Mouse (Mus musculus) brain, embryonic 14.5 days (tissue): ENCODE measurements around the gene Tgfbi.

Experiments used
- CTCF ChIP-seq: fragments of 200-500 bp; IDR thresholded peaks from 2 replicates; pipeline ENCODE4 v1.5.1; 2012; ENCODE audit warnings: inconsistent platforms, mild to moderate bottlenecking, moderate library complexity, borderline replicate concordance; ENCODE audit not compliant: insufficient read depth, insufficient read length; ENCODE audit errors: extremely low read depth
- POLR2A ChIP-seq: fragments of 200-500 bp; IDR thresholded peaks from 2 replicates; pipeline ENCODE4 v1.6.1; 2012; ENCODE audit warnings: mild to moderate bottlenecking, inconsistent platforms, borderline replicate concordance; ENCODE audit not compliant: poor library complexity, insufficient read depth, insufficient read length, severe bottlenecking; ENCODE audit errors: extremely low read depth

GRCm38 (mm10) chr13:56561129-56561528 is 48.2 kb upstream of the Tgfbi start:
- TF ChIP-seq CTCF = no peak
- no peak for TF ChIP-seq POLR2A
